Mouse (Mus musculus) embryonic fibroblast, embryonic 13.5 days (primary cell): Measurements from ENCODE around the gene Tspan3.

ENCODE experiments used
- CTCF ChIP-seq: IDR thresholded peaks from 2 replicates; pipeline ENCODE4 v1.5.1; 2011; ENCODE audit warnings: mild to moderate bottlenecking, control low read depth, low read length, moderate library complexity, borderline replicate concordance; ENCODE audit not compliant: insufficient read depth
- POLR2A ChIP-seq: IDR thresholded peaks from 2 replicates; pipeline ENCODE4 v1.6.1; 2011; ENCODE audit warnings: low read depth, mild to moderate bottlenecking, control low read depth, low read length, moderate library complexity

DNA sequence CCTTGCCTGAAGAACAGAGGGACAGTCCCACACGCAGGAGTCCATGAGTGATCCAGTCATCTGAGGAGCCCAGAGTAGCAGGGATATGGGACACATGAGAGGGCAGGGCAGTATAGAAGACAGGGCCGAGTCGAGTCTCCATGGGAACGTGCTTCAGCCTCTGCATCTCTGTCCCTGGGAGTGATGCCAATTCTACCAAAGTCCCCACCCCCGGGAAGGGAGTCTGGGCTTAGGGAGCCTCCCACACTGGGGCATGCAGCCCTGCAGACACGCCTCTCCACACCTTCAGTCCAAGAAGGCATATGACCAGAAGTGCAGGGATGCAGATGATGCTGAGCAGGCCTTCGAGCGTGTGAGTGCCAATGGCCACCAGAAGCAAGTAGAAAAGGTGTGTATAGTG is 42.3 kb downstream of the Tspan3 start:
- TF ChIP-seq CTCF, result no peak
- TF ChIP-seq POLR2A, result no peak
